Mouse (Mus musculus) lung, adult 2 months (tissue): ENCODE data around the gene Gpsm2.

ENCODE experiments used
- CTCF ChIP-seq: fragments of 200-500 bp; IDR thresholded peaks from 2 replicates; pipeline ENCODE4 v1.5.1; 2011; ENCODE audit warnings: mild to moderate bottlenecking, low read length, control low read depth; ENCODE audit not compliant: insufficient read depth
- POLR2A ChIP-seq: fragments of 200-500 bp; IDR thresholded peaks from 2 replicates; pipeline ENCODE4 v1.6.1; 2011; ENCODE audit warnings: low read depth, mild to moderate bottlenecking, control low read depth, low read length, borderline replicate concordance; ENCODE audit errors: extremely low read depth

GRCm38 (mm10) chr3:108751061-108751460 lies 29.0 kb upstream of the Gpsm2 start:
- no peak for TF ChIP-seq POLR2A
- no peak for TF ChIP-seq CTCF
